Mouse (Mus musculus) lung, embryonic 16.5 days (tissue): ENCODE measurements at regions not wholly inside any gene's neighbourhood (a gene's known extent, or its start where the extent isn't known, plus 50 kb on each side); places are given as distances from the start of the nearest gene placed in this dataset.
A peak's percentile ranks its signal among the peaks of the same experiment; 100 is the strongest.

Experiments used
- ATAC-seq: fragments of 200-750 bp; cut with Nextera tagmentation; 2 replicates; pipeline ENCODE4 v1.8.0; 2017; ENCODE audit warnings: low read depth, mild to moderate bottlenecking, moderate library complexity
- H3K27ac ChIP-seq: fragments of 300-500 bp; sonication (generic); 2 replicates; pipeline ENCODE4 v1.5.1; 2014; ENCODE audit warnings: mild to moderate bottlenecking, control low read depth, low read length
- H3K27me3 ChIP-seq: fragments of 300-500 bp; sonication (generic); 2 replicates; pipeline ENCODE4 v1.6.1; 2014; ENCODE audit warnings: low read depth, low read length, mixed read lengths; ENCODE audit not compliant: control insufficient read depth, insufficient read depth
- H3K36me3 ChIP-seq: fragments of 300-500 bp; sonication (generic); 2 replicates; pipeline ENCODE4 v1.6.1; 2014; ENCODE audit warnings: low read length; ENCODE audit not compliant: control insufficient read depth, insufficient read depth
- H3K4me1 ChIP-seq: fragments of 300-500 bp; sonication (generic); replicated peaks from 2 replicates; pipeline ENCODE4 v1.6.1; 2014; ENCODE audit warnings: low read length, mixed read lengths; ENCODE audit not compliant: control insufficient read depth, insufficient read depth
- H3K4me2 ChIP-seq: fragments of 300-500 bp; sonication (generic); 2 replicates; pipeline ENCODE4 v1.6.1; 2014; ENCODE audit warnings: low read depth, low read length, control low read depth
- H3K4me3 ChIP-seq: fragments of 300-500 bp; sonication (generic); 2 replicates; pipeline ENCODE4 v1.5.1; 2014; ENCODE audit warnings: mild to moderate bottlenecking, low read length, control low read depth
- H3K9ac ChIP-seq: fragments of 300-500 bp; sonication (generic); 2 replicates; pipeline ENCODE4 v1.6.1; 2014; ENCODE audit warnings: low read length, control low read depth
- H3K9me3 ChIP-seq: fragments of 300-500 bp; sonication (generic); 2 replicates; pipeline ENCODE4 v1.6.1; 2016; ENCODE audit warnings: low read length; ENCODE audit not compliant: control insufficient read depth
- WGBS: fragments of 180-500 bp; shearing (Covaris S2); extraction: QIAGEN DNeasy Blood & Tissue Kit; methylation state at CpG from one replicate; pipeline ENCODE4 v1.1.7; 2014; 5-methylcytosine and 5-hydroxymethylcytosine counted together

GRCm38 (mm10) chr13:51227836-51228235 is 57.0 kb downstream of the Nxnl2 start:
- Histone ChIP-seq H3K4me1 (peaks cover 16% of the 10 kb centered on the region), H3K4me2 (no peak overlapping the region), H3K36me3 (no peaks in the 10 kb centered on the region), H3K27ac (no peak overlapping the region), H3K27me3 (no peaks in the 10 kb centered on the region), H3K9me3 (no peaks in the 10 kb centered on the region), H3K9ac (no peak overlapping the region), H3K4me3 (no peak overlapping the region)
- WGBS = 70% methylated on average over 9 of the region's 9 CpGs
- ATAC-seq = no peak

GRCm38 (mm10) chr13:51228862-51229770 is 58.3 kb downstream of the Nxnl2 start:
- H3K36me3 ChIP-seq = no peaks in the 10 kb centered on the region
- H3K9ac ChIP-seq = peak overlapping the region; percentile 21
- peak overlapping the region; percentile 63 for H3K27ac ChIP-seq
- no peaks in the 10 kb centered on the region for H3K9me3 ChIP-seq
- no peak overlapping the region for H3K4me2 ChIP-seq
- 49% methylated on average over 30 of the region's 30 CpGs for WGBS
- H3K4me3 ChIP-seq = no peak overlapping the region
- ATAC-seq = peak; percentile 61
- H3K27me3 ChIP-seq = no peaks in the 10 kb centered on the region
- peaks cover 16% of the 10 kb centered on the region for H3K4me1 ChIP-seq

DNA sequence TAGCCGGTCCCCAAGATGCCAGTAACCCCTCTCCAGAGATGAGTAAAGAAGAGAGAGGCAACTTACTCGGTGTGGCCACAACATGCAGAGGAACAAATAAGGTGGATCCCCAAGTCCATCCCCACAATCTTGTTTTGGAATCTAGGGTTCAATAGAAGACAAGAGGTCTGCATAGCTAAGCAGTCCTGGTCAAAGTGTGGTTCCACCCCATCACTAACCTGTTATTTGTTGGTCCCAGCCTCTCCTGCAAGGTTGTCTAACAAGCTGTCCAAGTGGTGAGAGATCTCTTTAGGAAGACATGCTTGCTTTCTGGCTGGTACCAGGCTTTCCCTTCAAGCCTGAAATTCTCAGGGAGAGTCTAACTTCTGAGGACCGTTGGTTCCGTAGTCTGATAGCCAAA is 59.0 kb downstream of the Nxnl2 start:
- no peak overlapping the region for H3K9ac ChIP-seq
- H3K4me3 ChIP-seq = no peak overlapping the region
- 91% methylated on average over 4 of the region's 4 CpGs for WGBS
- no peaks in the 10 kb centered on the region for H3K27me3 ChIP-seq
- H3K4me2 ChIP-seq = no peak overlapping the region
- peaks cover 16% of the 10 kb centered on the region for H3K4me1 ChIP-seq
- no peaks in the 10 kb centered on the region for H3K36me3 ChIP-seq
- H3K9me3 ChIP-seq = no peaks in the 10 kb centered on the region
- H3K27ac ChIP-seq = no peak overlapping the region
- ATAC-seq = no peak

- no peak; the same call in 1 of the 2 replicates for ATAC-seq
- Histone ChIP-seq H3K4me2 (no peak overlapping the region), H3K36me3 (no peaks in the 10 kb centered on the region), H3K4me3 (no peak overlapping the region), H3K9ac (no peak overlapping the region), H3K27ac (no peak overlapping the region), H3K4me1 (peaks cover 16% of the 10 kb centered on the region), H3K27me3 (no peaks in the 10 kb centered on the region), H3K9me3 (no peaks in the 10 kb centered on the region)
- WGBS = 52% methylated on average over 4 of the region's 4 CpGs
These were observed 60.8 kb downstream of the Nxnl2 start for GRCm38 (mm10) chr13:51231586-51231985.

DNA sequence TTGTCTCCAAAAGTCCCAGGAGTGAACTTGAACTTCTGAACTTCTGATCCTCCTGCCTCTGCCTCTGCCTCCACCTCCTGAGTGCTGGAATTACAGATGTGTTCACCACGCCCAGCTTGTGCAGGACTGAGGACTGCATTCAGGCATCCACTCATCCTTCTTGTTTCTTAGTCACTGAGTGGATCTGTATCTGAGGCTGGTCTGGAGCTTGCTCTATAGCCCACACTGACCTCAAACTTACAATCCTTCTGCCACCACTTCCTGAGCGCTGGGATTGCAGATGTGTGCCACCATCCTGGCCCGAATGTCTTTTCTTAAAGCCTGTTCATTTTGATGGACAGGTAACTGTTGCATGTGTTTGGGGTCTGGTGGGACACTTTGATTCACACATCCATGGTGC is 76.6 kb downstream of the Nxnl2 start:
- WGBS = 85% methylated on average over 3 of the region's 3 CpGs
- H3K9me3 ChIP-seq = no peaks in the 10 kb centered on the region
- H3K4me1 ChIP-seq = no peaks in the 10 kb centered on the region
- H3K27ac ChIP-seq = no peak overlapping the region
- ATAC-seq = no peak
- no peaks in the 10 kb centered on the region for H3K36me3 ChIP-seq
- no peak overlapping the region for H3K9ac ChIP-seq
- no peak overlapping the region for H3K4me2 ChIP-seq
- no peaks in the 10 kb centered on the region for H3K27me3 ChIP-seq
- H3K4me3 ChIP-seq = no peak overlapping the region

GRCm38 (mm10) chr13:51253371-51253770 is 82.5 kb downstream of the Nxnl2 start:
- H3K4me3 ChIP-seq = no peak overlapping the region
- no peaks in the 10 kb centered on the region for H3K36me3 ChIP-seq
- no peaks in the 10 kb centered on the region for H3K9me3 ChIP-seq
- H3K9ac ChIP-seq = no peak overlapping the region
- no peak for ATAC-seq
- H3K27me3 ChIP-seq = no peaks in the 10 kb centered on the region
- 93% methylated on average over 1 of the region's 1 CpGs for WGBS
- peaks cover 4% of the 10 kb centered on the region for H3K4me1 ChIP-seq
- H3K27ac ChIP-seq = no peak overlapping the region
- no peak overlapping the region for H3K4me2 ChIP-seq

- H3K4me2 ChIP-seq = no peak overlapping the region
These were observed 84.9 kb downstream of the Nxnl2 start for GRCm38 (mm10) chr13:51255688-51256087.

DNA sequence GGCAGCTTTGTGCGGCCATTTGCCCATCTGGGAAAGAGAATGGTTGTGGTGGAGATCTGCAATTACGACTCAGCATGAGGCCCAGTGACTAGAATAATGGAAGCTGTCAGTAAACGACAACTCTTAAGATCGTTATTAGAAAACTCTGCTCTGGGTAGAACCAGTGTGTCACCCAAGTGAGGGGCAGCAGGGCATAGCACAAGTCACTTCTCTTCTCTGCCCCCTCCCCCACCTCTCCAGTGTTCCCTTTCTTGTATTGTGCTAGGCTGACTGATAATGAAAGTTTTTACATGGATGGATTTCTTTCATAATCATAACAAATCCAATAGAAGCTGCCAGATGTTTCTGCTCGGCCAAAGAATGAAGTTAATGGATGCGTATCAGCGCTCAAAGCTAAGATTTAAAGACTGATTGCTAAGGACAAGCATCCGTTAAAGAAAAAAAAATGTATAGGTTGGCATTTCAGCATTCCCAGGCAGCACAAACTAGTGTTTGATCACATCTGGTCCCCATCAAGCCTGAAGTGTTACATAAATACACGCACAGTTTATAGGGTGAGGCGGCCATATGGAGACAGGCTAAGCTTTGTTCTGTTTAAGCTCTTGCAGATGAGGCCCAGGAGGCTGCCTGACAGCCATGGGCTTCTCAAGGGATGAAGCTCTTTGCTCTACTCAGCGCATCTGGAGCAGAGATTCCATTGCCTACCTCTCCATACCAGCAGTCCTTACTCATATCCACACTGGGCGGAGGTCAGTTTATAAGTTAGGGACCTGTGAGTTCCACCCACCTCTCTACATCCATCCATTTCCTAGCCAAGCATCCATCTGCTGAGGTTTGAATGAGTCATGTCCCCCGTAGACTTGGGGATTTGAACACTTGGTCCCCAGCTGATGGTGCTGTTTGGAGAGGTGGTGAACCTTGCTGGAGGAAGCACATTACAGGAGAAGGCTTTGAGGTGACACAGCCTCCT is 88.2 kb downstream of the Nxnl2 start:
- 34% methylated on average over 13 of the region's 13 CpGs for WGBS
- Histone ChIP-seq H3K9ac (no peak overlapping the region), H3K4me3 (no peak overlapping the region), H3K36me3 (no peaks in the 10 kb centered on the region), H3K4me1 (peaks cover 18% of the 10 kb centered on the region), H3K27me3 (no peaks in the 10 kb centered on the region), H3K4me2 (no peak overlapping the region), H3K9me3 (no peaks in the 10 kb centered on the region), H3K27ac (peak overlapping the region; percentile 83)
- ATAC-seq = peak; percentile 93

More at GRCm38 (mm10) chr13:51255688-51256087, 84.9 kb downstream of the Nxnl2 start:
- no peaks in the 10 kb centered on the region for H3K36me3 ChIP-seq
- ATAC-seq = no peak
- H3K9me3 ChIP-seq = no peaks in the 10 kb centered on the region
- 86% methylated on average over 5 of the region's 5 CpGs for WGBS
- no peaks in the 10 kb centered on the region for H3K27me3 ChIP-seq
- H3K4me1 ChIP-seq = peaks cover 11% of the 10 kb centered on the region
- no peak overlapping the region for H3K9ac ChIP-seq
- no peak overlapping the region for H3K27ac ChIP-seq
- H3K4me3 ChIP-seq = no peak overlapping the region

DNA sequence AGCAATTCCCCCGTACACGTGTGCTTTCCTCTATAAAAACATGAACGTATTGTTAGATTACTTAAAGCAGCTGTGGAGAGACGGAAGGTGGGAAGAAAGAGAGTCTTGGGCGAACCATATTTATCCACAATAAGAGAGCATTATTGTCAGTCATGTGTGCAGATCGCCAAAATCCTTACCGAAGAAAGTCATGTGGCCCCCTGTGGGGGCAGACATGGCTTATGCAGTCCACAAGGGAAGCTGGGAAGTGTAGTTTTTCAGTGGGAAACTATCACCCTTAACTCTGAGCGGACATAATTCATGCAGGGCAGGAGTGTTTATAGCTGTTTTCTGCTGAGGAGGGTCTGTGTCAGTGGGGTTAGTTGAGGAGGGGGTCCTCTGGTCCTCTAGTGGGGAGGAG is 90.8 kb downstream of the Nxnl2 start:
- WGBS = 65% methylated on average over 8 of the region's 8 CpGs
- Histone ChIP-seq H3K4me2 (no peak overlapping the region), H3K9me3 (no peaks in the 10 kb centered on the region), H3K9ac (no peak overlapping the region), H3K4me1 (peaks cover 18% of the 10 kb centered on the region), H3K27me3 (no peaks in the 10 kb centered on the region), H3K4me3 (no peak overlapping the region), H3K36me3 (no peaks in the 10 kb centered on the region), H3K27ac (no peak overlapping the region)
- no peak for ATAC-seq
